Mouse (Mus musculus) stomach, embryonic 15.5 days (tissue): ENCODE results near the gene Alpi. TPM values are rescaled to one million over a fixed set of nuclear protein-coding genes. Genes with fewer than 3 reads are reported as not detected.

ENCODE experiments used
- ATAC-seq: fragments of 200-750 bp; cut with Nextera tagmentation; 2 replicates; pipeline ENCODE4 v1.8.0; 2017; ENCODE audit warnings: low read depth, moderate number of reproducible peaks, moderate TSS enrichment; ENCODE audit not compliant: insufficient read depth, low FRiP score
- H3K27ac ChIP-seq: fragments of 300-500 bp; sonication (generic); 2 replicates; pipeline ENCODE4 v1.5.1; 2015; ENCODE audit warnings: mild to moderate bottlenecking, inconsistent platforms
- H3K27me3 ChIP-seq: fragments of 300-500 bp; sonication (generic); replicated peaks from 2 replicates; pipeline ENCODE4 v1.6.1; 2015; ENCODE audit warnings: inconsistent platforms
- H3K36me3 ChIP-seq: fragments of 300-500 bp; sonication (generic); 2 replicates; pipeline ENCODE4 v1.6.1; 2015; ENCODE audit warnings: inconsistent platforms
- H3K4me1 ChIP-seq: fragments of 300-500 bp; sonication (generic); 2 replicates; pipeline ENCODE4 v1.6.1; 2015; ENCODE audit warnings: inconsistent platforms
- H3K4me2 ChIP-seq: fragments of 300-500 bp; sonication (generic); 2 replicates; pipeline ENCODE4 v1.6.1; 2015; ENCODE audit warnings: mild to moderate bottlenecking, inconsistent platforms
- H3K4me3 ChIP-seq: fragments of 300-500 bp; sonication (generic); replicated peaks from 2 replicates; pipeline ENCODE4 v1.5.1; 2015; ENCODE audit warnings: inconsistent platforms
- H3K9ac ChIP-seq: fragments of 300-500 bp; sonication (generic); 2 replicates; pipeline ENCODE4 v1.6.1; 2015; ENCODE audit warnings: inconsistent platforms
- H3K9me3 ChIP-seq: fragments of 300-500 bp; sonication (generic); 2 replicates; pipeline ENCODE4 v1.6.1; 2016; ENCODE audit warnings: inconsistent platforms
- WGBS: fragments of 180-500 bp; shearing (Covaris S2); methylation state at CpG from one replicate; pipeline ENCODE4 v1.1.7; 2015; 5-methylcytosine and 5-hydroxymethylcytosine counted together
- polyA plus RNA-seq: library from polyadenylated mRNA; unstranded; fragments of >200 nt; fragmentation: Nextera tagmentation; extraction: Ambion mirVana; gene quantifications from 2 replicates; pipeline ENCODE4 v1.2.1, GENCODE M21; 2015

Alpi gene
- polyA plus RNA-seq: 26.6 and 33.3 TPM in 2 replicates

DNA sequence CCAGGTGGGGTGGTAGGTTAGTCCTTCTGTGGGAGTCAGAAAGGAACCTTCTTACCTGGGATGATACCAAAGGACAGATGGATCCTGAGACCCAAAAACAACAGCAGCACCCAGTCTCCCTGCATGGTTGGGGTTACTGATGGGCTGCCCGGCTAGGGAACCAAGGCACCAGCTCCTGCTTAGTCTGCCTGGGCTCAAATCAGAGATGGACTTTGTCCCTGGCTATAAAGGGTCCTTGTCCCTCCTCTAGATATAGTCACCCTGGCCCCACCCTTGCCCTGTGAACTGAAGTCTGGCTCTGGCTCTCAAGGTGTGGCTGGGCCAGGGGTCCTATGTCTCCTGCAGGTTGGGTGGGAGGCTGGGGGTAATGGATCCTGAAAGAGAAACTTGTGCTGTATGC is at the start of gene Alpi:
TSS of gene Alpi (minus strand) at position 196 of the 400 bp plus-strand sequence.
- ATAC-seq: no peak; the same call in 1 of the 2 replicates
- Histone ChIP-seq H3K36me3 (no peaks in the 10 kb centered on the region), H3K9ac (no peak within 1 kb of the TSS), H3K27me3 (0 out of 2 replicates have a peak, but pooled peaks cover 4% of the 10 kb centered on the region), H3K9me3 (no peaks in the 10 kb centered on the region), H3K4me1 (no peaks in the 10 kb centered on the region), H3K27ac (no peak within 1 kb of the TSS), H3K4me3 (no peak within 1 kb of the TSS), H3K4me2 (no peak within 1 kb of the TSS)
- 83% methylated on average over 1 of the region's 1 CpGs for WGBS

DNA sequence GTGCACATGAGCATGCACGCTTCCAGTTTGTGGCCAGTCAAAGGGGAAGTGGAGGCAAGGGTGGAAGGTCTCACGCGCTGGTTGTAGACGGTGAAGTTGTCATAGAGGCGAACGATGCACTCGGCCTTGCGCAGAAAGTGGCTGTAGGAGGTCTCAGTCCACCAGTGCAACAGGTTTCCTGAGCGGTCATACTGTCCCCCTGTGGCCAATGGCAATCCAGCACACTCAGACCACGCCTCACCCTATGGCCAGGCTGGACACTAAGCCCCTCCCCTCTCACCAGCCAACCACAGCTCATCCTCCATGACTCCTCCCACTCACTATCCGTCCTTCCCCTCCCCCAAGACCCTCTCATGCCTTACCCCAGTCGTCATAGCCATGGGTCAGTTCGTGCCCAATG is 48.0 kb upstream of the Alpi start:
- Histone ChIP-seq H3K9me3 (no peaks in the 10 kb centered on the region), H3K27ac (no peak overlapping the region), H3K9ac (no peak overlapping the region), H3K4me1 (peaks cover 8% of the 10 kb centered on the region), H3K27me3 (peaks cover 48% of the 10 kb centered on the region), H3K4me3 (no peak overlapping the region), H3K4me2 (no peak overlapping the region), H3K36me3 (no peaks in the 10 kb centered on the region)
- WGBS: 46% methylated on average over 13 of the region's 13 CpGs
- ATAC-seq: no peak

DNA sequence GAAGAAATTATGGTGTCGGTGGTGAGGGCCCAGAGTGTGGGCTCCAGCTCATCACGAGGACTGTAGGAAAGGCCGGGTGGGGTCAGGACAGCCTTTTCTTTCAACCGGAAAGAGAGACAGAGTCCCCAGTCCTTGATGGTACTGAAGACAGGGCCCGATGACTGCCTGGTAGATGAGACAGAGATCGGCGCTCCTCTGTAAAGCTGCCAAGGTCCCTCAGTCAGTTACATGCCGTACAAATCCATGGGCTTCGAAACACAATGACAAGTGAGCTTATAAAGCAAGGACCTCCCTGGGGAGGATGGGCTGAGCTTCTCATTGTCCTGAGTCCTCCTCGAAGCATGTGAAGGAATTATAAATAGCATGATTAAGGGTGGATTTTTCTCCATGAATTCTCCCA is 41.7 kb upstream of the Alpi start:
- Histone ChIP-seq H3K4me2 (no peak overlapping the region), H3K4me3 (no peak overlapping the region), H3K36me3 (no peaks in the 10 kb centered on the region), H3K27me3 (no peaks in the 10 kb centered on the region), H3K9me3 (no peaks in the 10 kb centered on the region), H3K9ac (no peak overlapping the region), H3K27ac (no peak overlapping the region), H3K4me1 (no peaks in the 10 kb centered on the region)
- no peak for ATAC-seq
- WGBS: 68% methylated on average over 10 of the region's 10 CpGs

DNA sequence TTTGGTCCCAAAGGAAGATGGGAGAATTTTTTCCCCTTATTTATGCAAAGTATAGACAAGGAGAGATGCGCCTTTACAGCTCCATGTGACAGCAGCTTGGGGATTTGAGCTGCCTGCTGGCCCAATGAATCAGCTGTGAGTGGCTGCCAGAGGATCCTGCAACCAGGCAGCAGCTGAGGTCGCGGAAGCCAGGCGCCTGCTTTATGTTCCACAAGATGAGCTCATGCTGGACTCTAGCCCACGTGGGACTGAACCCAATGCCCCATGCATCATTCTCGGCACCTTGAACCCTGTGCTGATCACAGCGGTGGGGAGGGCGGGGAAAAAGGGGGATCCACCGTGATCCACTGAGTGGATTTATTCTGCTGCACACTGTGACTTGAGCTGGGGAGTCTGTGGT is 41.0 kb upstream of the Alpi start:
- H3K4me2 ChIP-seq: no peak overlapping the region
- H3K27ac ChIP-seq: no peak overlapping the region
- H3K27me3 ChIP-seq: no peaks in the 10 kb centered on the region
- H3K4me1 ChIP-seq: no peaks in the 10 kb centered on the region
- H3K36me3 ChIP-seq: no peaks in the 10 kb centered on the region
- no peak overlapping the region for H3K4me3 ChIP-seq
- 46% methylated on average over 9 of the region's 9 CpGs for WGBS
- ATAC-seq: no peak
- H3K9ac ChIP-seq: no peak overlapping the region
- no peaks in the 10 kb centered on the region for H3K9me3 ChIP-seq

DNA sequence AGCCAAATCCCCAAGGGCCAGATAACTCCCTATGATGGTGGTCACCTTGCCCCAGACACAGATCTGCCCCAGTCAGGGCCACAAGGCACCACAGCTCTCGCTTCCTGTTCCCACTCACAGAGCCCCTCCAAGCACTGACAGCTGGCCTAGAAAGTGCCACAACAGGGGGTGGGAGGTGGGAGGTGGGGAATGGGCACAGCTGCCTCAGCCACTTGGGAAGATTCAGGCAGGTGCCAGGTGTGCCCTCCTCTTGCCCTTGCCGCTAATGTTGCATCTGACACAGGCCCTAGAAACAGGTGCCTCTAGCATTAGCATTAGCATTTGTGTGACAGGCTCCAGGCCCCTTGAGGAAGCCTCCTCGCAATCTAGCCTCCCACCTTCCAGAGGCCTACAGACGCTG is 40.1 kb upstream of the Alpi start:
- 86% methylated on average over 4 of the region's 4 CpGs for WGBS
- no peak for ATAC-seq
- H3K4me1 ChIP-seq: no peaks in the 10 kb centered on the region

DNA sequence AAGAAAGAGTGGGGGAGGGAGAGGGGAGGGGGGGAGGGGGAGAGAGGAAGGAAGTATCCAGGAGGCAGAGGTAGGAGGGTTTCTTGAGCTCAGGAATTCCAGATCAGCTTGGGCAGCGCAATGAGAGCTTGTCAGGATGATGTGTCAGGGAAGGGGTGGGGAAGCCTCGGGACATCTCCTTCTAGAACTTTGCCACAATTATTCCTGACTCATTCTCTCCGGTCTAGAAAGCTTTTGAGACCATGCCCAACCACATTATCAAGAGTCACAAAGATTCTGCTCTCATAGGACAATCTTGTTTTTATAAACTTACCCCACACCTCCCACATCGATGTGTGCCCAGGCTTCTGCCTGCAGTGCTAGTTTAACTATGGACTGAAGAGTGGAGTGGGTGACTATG is 30.4 kb upstream of the Alpi start:
- H3K27ac ChIP-seq: no peak overlapping the region
- no peaks in the 10 kb centered on the region for H3K9me3 ChIP-seq
- no peak overlapping the region for H3K9ac ChIP-seq
- H3K27me3 ChIP-seq: peaks cover 25% of the 10 kb centered on the region
- 76% methylated on average over 4 of the region's 4 CpGs for WGBS
- no peak for ATAC-seq
- no peak overlapping the region for H3K4me3 ChIP-seq
- no peaks in the 10 kb centered on the region for H3K4me1 ChIP-seq
- H3K36me3 ChIP-seq: no peaks in the 10 kb centered on the region
- H3K4me2 ChIP-seq: no peak overlapping the region

More for the DNA sequence above, 40.1 kb upstream of the Alpi start:
- Histone ChIP-seq H3K36me3 (no peaks in the 10 kb centered on the region), H3K9ac (no peak overlapping the region), H3K9me3 (no peaks in the 10 kb centered on the region), H3K4me3 (no peak overlapping the region), H3K4me2 (no peak overlapping the region), H3K27ac (no peak overlapping the region), H3K27me3 (no peaks in the 10 kb centered on the region)

DNA sequence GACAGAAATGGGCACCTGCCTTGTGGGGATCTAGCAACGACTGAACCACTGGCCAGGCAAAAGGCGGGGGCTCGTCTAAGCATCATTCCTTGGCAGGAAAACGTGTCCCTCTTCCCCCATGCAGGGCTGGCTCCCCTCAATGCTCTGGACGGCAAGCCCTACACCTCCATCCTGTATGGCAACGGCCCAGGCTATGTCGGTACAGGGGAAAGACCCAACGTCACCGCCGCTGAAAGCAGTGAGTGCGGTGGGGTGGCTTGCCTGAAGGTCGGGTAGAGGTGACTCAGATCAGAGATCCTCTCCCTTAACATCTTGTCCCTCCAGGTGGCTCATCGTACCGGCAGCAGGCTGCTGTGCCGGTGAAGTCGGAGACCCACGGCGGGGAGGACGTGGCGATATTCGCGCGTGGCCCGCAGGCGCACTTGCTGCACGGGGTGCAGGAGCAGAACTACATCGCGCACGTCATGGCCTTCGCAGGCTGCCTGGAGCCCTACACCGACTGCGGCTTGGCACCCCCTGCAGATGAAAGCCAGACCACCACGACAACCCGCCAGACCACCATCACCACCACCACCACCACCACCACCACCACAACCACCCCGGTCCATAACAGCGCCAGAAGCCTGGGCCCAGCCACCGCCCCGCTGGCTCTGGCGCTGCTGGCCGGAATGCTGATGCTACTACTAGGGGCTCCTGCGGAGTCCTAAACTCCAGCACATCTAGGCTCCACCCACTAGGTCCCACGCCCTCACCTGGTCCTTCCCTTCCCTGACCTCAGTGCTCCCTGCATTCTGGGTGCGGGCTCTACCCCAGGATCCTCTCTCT is 26.0 kb upstream of the Alpi start:
- ATAC-seq: no peak
- 11% methylated on average over 43 of the region's 43 CpGs for WGBS
- H3K9me3 ChIP-seq: no peaks in the 10 kb centered on the region
- no peak overlapping the region for H3K9ac ChIP-seq
- H3K4me2 ChIP-seq: no peak overlapping the region
- no peak overlapping the region for H3K27ac ChIP-seq
- peaks cover 33% of the 10 kb centered on the region for H3K27me3 ChIP-seq
- H3K36me3 ChIP-seq: no peaks in the 10 kb centered on the region
- no peaks in the 10 kb centered on the region for H3K4me1 ChIP-seq
- H3K4me3 ChIP-seq: no peak overlapping the region

DNA sequence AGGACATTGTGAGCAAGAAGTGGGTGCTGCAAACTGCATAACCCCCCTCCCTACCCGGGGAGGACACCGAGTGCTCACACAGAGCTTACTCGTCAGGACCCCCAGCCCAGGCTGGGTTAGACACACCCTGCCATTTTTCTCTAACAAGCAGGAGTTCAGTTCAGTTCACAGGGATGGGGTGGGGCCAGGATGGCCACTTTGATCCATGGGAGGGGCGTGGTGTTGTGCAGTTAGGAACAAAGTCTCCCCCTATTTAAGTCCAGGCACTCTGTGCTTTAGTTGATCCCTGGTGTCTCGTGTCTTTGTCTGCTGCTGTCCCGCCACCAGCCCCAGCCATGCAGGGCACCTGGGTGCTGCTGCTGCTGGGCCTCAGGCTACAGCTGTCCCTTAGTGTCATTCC is 23.3 kb upstream of the Alpi start, which contains the start of gene Akp3:
TSS of gene Akp3 (plus strand) at position 301 of the 400 bp plus-strand sequence.
- Histone ChIP-seq H3K4me1 (no peaks in the 10 kb centered on the region), H3K36me3 (no peaks in the 10 kb centered on the region), H3K27ac (no peak within 1 kb of the TSS), H3K9me3 (no peaks in the 10 kb centered on the region), H3K4me3 (no peak within 1 kb of the TSS), H3K4me2 (no peak within 1 kb of the TSS), H3K9ac (no peak within 1 kb of the TSS), H3K27me3 (peaks cover 33% of the 10 kb centered on the region)
- no peak for ATAC-seq
- 70% methylated on average over 6 of the region's 6 CpGs for WGBS

DNA sequence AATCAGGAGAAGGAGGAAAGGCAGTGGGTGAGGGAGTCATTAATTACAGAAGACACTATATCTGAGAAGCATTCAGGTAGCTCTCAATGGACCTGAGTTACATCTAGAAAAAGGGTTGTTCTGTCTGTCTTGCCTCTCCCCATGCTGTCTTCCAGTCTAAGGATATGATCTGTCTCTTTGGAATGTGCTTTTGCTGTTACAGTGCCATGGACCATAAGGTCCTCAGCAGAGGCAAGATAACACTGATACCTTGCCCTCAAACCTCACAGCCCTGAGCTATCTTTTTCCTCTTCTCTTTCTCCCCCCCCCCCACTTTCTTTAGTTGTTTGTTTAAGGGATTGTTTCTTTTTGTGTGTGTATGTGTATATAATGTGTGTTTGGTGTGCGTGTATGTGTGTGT is 13.4 kb upstream of the Alpi start:
- 75% methylated on average over 1 of the region's 1 CpGs for WGBS
- H3K36me3 ChIP-seq: no peaks in the 10 kb centered on the region
- no peak for ATAC-seq

DNA sequence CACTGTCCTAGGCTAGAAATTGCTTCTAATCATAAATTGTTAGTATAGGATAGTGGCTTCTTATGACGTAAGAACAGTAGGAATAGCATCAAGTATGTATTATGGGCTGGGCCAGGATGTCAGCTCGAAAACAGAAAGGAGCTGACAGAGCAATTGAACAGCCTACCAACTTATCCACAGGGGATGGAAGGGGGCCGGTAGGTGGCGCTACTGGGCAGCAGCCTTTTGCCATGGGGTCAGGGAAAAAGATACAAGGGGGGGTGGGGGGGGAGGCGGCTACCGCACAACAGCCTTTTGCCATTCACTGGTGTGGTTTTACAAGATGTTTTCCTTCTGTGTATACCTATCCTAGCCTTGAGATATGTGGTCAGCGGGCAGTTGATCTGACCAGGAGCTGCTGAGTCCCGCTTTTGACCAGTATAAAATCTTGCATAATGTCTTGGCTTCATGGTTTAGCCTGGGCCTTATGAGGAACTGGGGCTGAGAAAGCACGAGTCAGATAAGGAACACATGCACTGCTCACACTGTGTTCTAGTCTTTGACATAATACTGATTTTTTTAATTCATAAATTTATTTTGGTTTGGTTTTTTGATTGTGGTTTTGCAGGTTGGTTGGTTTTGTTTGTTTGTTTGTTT is 10.4 kb upstream of the Alpi start:
- Histone ChIP-seq H3K4me2 (no peak overlapping the region), H3K4me3 (no peak overlapping the region), H3K9ac (no peak overlapping the region), H3K36me3 (no peaks in the 10 kb centered on the region), H3K27ac (no peak overlapping the region), H3K9me3 (no peaks in the 10 kb centered on the region), H3K4me1 (no peaks in the 10 kb centered on the region), H3K27me3 (no peaks in the 10 kb centered on the region)
- ATAC-seq: no peak
- WGBS: 45% methylated on average over 9 of the region's 9 CpGs

More for the DNA sequence above, 13.4 kb upstream of the Alpi start:
- Histone ChIP-seq H3K4me1 (no peaks in the 10 kb centered on the region), H3K27ac (no peak overlapping the region), H3K9ac (no peak overlapping the region), H3K4me3 (no peak overlapping the region), H3K9me3 (no peaks in the 10 kb centered on the region), H3K27me3 (no peaks in the 10 kb centered on the region), H3K4me2 (no peak overlapping the region)

DNA sequence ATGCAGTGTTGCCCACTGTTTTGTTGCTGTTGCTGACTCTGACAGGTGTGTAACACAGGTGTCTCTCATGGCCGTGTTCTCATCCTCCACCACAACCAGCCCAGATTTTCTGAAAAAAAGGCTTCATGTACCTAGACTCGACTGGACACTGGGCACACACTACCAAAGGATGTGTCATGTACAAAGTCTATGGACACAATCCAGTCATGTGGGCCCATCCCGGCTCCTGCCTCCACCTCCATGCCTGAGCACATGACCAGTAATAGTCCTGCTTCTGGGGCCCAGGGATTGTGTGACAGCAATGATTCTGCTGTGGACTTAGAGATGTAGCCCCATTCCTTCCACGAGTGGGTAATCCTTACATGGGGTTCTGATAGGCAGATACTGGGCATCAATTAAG is 7.2 kb upstream of the Alpi start:
- Histone ChIP-seq H3K27ac (no peak overlapping the region), H3K4me2 (no peak overlapping the region), H3K27me3 (no peaks in the 10 kb centered on the region), H3K4me3 (no peak overlapping the region), H3K4me1 (no peaks in the 10 kb centered on the region), H3K9me3 (no peaks in the 10 kb centered on the region), H3K9ac (no peak overlapping the region), H3K36me3 (no peaks in the 10 kb centered on the region)
- no peak for ATAC-seq
- 77% methylated on average over 4 of the region's 4 CpGs for WGBS

DNA sequence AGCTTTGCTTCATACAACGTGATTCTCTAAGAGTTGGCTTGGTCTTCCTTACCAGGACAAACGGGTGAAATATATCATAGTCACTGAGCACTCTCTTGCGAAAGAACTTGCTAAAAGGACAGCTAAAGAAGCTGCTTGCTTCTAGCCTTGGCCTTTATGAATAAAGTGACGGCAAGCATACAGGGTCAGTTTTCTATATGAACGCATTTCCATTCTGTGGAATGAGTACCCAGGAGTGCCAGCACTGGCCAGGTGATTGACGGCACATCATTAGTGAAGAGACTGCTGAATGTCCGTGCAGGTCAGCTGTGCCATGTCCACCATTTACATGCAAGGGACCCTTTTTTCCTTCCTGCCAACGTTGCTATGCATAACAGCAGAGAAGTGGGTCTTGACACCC is 5.1 kb upstream of the Alpi start:
- Histone ChIP-seq H3K4me2 (no peak overlapping the region), H3K9ac (no peak overlapping the region), H3K36me3 (no peaks in the 10 kb centered on the region), H3K27me3 (no peaks in the 10 kb centered on the region), H3K9me3 (no peaks in the 10 kb centered on the region), H3K4me1 (no peaks in the 10 kb centered on the region), H3K4me3 (no peak overlapping the region), H3K27ac (no peak overlapping the region)
- WGBS: 71% methylated on average over 8 of the region's 8 CpGs
- ATAC-seq: no peak
